Mouse (Mus musculus) adrenal gland, adult 18-20 months (tissue): ENCODE data around the gene Homer1. TPM values are rescaled to one million over a fixed set of nuclear protein-coding genes. Genes with fewer than 3 reads are reported as not detected.

Source experiments
- DNase-seq, 2 experiments: peaks; one replicate each; pipeline ENCODE4 v3.0.0; 2021 to 2022; ENCODE audit warnings: low spot score in 2 of 2
- total RNA-seq, 2 experiments: library from RNA; stranded (reverse); gene quantifications; 1 replicate in 1 of 2; 2 replicates in 1 of 2; pipeline ENCODE4 v1.2.3; 2021

Gene Homer1
- total RNA-seq, 2 experiments from 2014 or later: 52.7 to 66.7 TPM

DNA sequence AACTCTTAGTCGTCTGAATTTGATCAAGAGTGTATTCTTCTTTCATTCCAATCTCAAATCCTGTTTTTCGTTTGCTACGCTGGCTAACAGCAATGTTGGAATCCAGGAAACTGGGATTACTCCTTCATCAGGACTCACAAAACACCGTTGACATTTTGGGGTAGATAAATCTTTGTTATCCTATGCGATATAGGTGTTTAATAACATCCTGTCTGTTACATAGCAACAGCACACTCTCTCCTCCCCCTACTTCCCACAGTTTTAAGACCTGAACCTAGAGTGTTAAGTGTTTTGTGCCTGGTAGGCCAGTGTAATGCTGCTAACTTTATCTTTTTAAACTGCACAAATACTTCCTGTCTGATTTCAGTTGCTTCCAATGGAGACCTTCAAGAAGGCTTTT, 39.0 kb downstream of the Homer1 start:
- DNase-seq: no peak

DNA sequence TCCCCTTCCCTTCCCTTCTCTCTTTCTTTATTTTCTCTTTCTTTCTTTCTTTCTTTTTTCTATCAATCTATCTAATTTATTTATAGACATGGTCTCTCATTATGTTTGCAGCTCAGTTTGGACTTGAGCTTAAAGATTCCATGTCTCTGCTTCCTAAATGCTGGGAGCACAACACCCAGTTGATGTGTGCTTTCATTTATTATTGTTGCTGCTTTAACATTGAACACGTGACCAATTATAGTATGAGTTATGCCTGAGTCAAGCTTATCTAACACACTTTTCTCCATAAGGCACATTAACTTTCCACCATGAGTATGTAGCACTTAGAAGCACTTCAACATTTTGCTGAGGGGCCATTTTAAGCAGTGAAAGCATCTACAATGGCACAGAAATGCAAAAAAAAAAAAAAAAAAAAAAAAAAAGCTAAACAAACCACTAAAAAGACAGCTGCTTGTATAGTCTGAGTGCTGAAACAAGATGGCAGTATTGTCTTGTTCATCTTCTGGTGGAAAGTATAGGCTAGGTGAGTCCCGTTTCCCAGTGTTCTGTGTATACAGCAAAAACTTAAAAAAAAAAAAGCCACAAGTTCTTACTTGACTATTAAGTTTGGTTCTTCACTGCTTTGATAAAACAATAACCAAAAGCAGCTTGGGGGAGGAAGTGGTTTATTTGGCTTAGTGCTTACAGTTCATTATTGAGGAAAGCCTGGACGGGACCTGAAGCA, 41.3 kb downstream of the Homer1 start:
- DNase-seq: no peak

DNA sequence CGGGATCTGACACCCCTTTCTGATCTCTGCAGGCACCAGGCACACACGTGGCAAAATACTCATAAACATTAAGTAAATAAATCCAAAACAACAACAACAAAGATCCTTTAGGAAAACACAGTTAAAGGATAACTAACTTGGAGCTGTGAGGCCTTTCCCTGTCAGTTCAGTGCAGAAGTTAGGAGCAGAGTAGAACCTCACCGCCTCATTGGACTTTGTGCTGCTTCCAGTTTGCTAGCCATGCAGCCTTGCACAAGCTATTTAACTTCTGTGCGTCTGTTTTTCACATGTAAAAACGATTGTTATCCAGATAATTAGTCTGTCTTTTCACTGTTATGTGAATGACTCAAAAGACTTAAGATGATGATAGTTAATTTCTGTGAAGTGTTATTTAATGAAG, 43.2 kb downstream of the Homer1 start:
- no peak for DNase-seq

DNA sequence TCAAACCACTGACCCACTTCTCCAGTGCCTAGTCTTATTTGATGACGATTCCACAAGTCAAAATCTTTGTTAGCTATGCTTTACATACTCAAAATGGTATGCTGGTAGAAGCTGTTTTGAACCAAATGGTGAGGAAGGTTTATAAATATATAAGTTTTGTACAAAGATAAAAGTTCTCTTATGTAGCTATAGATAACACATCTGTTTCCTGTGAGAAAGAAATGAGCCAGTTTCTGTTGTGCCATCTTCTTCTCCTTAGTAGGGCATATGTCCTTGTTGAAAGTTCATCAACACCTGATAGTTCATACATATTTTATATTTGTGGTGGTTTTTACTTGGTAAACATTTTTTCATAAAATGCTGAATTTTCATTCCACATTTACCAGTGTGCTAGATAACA, 45.0 kb downstream of the Homer1 start:
- DNase-seq: no peak

DNA sequence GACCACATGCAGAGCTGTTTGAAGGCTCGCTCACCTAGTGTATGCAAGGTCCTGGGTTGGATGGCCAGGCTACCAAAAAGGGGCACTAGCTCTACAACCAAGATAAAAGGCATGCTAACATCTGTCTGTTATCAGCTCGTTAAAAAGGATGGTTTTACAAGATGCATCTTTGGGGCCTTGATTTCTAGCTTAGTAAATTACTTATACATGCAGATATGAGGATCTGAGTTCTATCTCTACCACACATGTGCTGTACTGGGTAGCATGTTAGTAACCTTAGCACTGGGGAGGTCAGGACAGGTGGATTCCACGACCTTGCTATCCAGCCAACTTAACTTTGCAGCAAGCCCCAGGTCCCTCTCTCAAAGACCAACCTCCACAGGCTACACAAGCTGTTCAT, 46.4 kb downstream of the Homer1 start:
- DNase-seq: no peak

DNA sequence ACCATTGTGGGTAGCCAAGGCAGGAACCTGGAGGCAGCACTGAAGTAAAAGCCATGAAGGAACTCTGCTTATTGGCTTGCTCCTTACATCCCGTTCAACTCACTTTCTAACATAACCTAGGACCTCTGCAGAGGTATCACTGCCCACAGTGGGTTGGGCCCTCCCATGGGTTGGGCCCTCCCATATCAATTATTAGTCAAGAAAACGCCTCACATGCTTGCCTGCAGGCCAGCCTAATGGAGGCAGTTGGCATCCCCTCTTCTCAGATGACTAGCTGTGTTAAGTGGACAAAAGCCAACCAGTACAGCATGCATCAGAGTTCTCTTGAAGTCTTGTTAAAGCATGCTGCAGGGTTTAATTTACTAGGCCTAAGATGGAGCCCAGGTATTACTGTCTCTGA, 52.6 kb downstream of the Homer1 start:
- no peak for DNase-seq

DNA sequence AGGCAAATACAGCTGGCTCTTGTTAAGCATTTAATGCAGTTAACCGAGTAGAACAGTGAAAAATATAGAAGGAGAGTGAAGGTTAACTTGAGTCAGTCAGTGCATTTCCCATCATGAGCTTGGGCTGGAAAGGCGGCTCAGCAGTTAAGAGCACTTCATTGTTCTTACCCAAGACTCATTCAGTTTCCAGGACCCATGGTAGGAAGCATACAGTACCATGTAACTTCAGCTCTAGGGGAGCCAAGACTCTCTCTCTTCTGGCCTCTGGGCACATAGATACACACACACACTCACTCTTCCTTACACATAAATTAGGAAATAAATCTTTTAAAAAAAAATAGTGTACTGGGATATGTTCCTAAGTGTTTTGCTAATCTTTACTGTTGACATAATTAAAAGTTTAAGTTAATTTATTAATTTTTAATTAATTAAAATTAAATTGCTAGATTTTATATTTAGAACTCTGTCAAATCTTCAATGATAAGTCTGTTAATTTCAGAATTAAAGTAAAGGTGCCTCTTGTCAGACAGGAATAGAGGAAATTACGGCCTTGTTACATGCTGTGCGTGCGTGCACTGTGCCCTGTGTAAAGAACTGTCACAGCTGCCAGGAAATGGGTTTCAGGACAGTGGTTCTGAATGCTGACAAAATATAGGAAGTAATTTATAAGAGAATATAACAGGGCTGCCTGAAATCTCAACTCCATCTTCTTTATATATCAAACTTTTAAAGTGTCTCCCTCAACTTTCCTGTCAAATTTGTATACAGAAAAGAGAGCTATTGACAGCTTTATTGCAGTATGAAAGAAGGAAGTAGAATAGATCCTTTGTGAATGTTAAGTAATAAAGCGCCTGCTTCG, 55.2 kb downstream of the Homer1 start:
- DNase-seq: no peak

DNA sequence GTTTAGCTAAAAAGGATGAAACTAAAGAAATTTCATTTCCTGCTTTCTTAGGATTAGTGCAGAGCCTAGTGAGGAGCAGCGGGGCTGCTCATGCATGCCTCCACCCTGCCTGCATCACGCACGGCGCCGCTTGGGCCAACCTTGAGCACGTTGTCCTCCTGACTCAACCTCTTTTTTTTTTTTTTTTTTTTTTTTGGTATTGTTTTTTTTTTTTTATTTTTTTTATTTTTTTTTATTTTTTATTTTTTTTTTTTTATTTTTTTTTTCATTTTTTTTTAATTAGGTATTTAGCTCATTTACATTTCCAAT, 55.8 kb downstream of the Homer1 start:
- DNase-seq: no peak

DNA sequence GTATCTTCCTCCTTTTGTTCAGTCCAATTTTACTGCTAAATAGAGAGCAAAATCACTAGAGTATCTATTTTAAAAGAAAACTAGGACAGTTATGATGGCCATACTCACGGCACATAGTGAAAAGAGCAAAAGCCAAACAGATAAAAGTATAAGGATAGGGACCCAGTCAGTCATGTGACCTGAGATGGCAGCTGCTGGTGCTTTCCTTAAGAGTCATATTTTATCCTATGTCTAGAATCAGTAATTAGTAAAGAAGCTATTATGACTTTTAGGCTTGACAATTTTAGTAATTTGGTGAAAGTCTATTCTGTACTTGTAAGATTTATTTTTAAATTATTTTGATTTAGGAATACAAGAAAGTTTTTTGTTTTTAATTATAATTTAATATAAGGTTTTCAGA, 59.1 kb downstream of the Homer1 start:
- DNase-seq: no peak

DNA sequence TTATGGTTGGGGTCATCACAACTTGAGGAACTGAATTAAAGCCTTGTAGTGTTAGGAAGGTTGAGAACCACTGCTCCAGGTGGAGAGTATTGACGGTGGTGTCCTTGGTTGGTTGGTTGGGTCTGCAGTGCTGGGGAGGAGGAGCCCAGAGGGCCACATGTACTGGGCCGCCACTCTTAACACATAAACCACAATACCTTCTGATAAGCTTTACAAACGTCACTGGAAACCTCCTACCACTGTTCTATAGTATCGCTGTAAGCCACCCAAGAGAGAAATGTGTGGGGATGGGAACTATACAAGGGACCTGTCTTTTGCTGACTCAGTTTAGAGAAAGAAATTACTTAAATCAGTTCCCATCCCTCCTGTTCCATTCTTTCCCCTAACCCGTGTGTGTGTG, 68.1 kb downstream of the Homer1 start:
- no peak for DNase-seq

DNA sequence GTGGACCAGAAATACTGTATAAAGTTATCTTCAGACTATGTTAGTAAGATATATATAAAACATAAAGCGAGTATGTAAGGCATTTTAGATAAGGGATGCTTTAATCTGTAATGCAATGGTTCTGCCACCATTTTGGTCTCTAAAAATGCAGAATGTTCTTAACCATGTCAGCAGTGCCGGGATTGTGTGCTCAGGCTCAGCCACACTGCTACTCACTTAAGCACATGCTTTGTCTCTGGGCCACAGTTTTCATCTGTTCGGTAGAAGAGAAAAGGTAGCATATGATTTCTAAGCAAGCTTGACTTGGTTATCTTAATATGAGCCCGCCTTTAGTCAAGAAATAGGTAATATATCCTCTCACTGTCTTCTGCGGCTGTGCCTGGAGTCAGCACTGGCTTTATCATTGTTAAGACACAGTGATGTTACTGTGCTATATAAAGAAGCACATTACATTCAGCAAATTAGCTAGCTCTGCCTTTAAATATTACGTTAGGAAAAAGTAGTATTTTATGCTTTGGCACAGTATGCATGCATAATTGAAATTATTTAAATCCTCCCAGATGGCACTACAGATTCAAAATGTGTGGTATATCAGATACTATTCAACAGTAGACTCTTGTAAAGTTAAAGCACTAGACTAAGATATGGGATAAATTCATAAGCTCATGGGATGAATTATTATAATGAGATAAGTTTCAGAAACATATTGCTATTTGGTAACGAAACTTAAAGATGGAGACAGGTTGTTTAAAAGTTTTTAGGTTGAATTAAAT, 69.6 kb downstream of the Homer1 start:
- DNase-seq: no peak

DNA sequence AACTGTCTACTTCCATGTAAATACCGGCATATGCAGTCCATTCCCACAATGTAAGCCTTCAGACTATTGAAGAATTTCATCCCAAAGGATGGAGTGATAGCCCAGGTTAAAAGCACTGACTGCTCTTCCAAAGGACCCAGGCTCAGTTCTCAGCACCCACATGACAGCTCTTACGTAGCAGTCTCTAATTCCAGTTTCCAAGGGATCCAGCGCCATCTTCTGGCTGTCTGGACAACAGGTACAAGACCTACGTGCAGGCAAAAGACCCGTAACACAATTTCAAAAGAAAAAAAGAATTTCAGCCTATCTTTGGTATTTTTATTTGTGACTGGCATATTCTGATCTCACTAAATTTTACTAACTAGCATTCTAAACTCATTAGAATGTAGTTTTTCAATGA, 75.0 kb downstream of the Homer1 start:
- DNase-seq: no peak

DNA sequence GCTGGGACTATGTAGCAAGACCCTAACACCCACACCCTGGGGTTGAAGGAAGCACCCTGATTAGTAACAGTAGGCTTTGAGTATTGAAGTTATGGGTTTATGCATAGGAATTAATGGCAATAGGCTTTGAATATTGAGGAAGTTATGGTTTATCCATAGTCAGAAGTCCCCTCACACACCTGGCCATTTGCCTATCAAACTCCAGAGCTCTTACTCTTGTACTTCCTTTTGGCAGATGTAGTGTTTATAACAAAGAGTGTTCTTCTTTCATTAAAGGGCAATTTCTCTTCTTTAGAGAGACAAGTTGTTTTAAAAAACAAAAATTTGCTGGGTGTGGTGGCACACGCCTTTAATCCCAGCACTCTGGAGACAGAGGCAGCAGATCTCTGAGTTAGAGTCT, 79.1 kb downstream of the Homer1 start:
- no peak for DNase-seq

DNA sequence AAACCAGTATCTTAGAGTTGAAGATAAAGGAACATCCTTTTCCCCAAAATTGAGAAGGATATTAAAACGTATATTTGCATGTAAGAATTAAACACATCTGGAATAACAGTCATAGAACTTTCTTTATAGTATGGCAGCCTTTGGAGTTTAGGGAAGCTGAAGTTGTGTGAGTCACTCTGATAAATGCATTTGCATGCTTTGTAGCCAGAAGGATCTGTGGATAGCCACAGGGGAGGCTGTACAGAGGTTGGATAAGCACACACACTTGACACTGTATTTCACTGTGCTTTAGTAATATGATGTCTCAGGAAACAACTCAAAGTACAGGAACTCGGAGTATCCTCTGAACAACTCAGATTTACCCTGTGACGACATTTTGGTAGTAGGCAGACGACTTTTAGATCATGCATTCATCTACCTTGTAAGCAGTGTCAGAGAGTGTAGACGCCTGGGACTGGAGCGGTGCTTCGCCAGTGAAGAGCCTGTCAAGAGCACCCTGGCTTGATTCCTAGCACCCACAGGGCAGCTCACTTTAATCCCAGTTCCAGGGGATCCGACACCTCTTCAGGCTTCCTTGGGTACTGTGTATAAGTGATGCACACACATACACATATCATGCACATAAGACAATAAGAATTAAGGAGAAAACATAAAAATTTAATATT, 81.1 kb downstream of the Homer1 start:
- DNase-seq: no peak

DNA sequence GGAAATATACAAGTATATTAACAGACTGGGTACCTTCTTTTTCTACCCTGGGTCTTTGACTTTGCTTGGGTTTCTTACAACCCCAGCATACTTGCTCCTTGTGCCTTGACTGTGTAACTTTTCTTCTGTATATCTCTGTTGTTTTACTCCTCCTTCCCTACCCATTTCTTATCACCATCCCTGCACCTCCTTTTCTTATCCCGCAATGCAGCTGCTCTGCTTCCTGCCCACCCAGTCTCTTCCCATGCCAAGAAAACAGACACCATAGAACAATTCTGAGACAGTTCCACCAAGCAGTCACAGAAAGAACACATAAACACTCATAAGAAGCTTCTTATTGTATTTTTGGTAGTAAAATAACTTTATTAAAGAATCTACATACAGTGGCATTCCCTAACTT, 81.9 kb downstream of the Homer1 start:
- DNase-seq: no peak

DNA sequence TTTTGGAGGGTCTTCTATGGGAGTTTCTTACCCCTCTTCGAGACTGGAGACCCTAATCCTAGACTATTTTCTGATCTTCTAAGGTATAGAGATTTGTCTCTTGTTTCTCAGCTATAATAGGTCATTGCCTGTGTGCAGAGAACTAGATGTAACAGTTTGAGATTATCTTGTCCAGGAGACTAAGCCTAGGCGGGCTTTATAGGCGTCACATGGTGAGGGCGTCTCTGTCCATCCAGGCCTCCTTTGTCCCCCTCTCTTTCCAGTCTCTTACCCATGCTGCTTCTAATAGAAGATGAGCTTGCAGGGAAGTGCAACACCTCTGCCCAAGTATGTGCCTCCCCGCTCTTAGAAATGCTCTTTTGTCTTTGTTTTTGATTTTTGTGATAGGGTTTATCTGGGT, 83.7 kb downstream of the Homer1 start:
- DNase-seq: no peak

DNA sequence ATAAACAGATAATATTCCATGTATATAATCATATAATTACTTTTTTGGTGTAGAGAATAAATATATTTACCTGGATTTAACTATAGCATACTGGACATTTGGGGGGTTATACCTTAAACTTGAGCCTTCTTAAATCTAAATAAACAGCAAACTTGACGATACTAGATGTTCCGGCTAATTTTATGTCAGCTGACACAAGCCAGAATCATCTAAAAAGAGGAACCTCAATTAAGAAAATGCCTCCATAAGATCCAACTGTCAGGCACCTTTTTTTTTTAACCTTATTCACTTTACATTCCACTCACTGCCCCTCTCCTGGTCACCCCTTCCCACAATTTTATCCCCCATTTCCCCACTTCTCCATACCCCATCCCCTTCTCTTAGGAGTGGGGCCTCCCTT, 84.2 kb downstream of the Homer1 start:
- no peak for DNase-seq

DNA sequence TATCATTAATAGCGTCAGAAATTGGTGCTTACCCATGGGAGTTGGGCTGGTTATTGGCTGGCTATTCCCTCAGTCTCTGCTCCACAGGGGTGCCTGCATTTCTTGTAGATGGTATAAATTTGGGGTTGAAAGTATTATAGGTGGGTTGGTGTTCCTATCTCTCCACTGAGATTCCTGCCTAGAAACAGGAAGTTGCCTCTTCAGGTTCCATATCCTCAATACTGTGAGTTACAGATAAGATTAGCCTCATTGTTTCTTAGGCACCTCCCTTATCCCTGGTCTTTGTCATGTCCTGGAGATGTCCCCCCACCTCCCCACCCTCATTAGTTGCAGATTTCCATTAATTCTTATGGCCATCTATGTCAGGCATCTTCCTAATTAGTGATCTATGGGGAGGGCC, 85.0 kb downstream of the Homer1 start:
- DNase-seq: no peak

DNA sequence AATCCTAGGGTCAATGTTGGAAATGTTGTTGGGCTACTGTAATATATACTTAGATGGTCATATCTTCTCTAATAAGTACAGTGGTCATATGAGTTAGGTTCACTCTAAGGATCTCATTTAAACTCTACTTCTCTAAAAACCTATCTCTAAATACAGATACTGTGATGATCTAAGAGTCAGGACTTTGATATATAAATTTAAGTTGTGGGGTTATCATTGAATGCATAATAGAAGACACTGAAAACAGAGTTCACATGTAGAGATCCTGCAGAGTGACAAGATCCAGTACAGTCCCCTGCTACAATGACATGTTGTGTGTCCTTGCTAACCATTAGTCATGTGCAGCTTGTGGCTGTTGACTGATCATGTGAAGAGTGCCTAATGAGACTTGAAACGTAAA, 85.7 kb downstream of the Homer1 start:
- DNase-seq: no peak

DNA sequence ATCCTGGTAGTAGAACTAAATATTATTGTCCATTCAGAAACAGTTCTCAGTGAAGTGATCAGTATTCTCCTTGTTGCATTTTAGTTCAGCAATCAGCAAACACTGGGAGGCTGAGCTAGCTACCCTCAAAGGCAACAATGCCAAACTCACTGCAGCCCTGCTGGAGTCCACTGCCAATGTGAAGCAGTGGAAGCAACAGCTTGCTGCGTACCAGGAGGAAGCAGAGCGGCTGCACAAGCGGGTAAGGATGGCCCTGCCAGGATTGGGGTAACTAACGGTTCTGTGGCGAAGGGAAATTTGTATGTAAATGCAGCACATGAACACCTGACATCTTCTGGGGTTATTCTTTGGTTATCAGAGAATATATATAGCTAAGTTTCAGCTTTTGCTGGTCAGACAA, 88.0 kb downstream of the Homer1 start:
- no peak for DNase-seq

DNA sequence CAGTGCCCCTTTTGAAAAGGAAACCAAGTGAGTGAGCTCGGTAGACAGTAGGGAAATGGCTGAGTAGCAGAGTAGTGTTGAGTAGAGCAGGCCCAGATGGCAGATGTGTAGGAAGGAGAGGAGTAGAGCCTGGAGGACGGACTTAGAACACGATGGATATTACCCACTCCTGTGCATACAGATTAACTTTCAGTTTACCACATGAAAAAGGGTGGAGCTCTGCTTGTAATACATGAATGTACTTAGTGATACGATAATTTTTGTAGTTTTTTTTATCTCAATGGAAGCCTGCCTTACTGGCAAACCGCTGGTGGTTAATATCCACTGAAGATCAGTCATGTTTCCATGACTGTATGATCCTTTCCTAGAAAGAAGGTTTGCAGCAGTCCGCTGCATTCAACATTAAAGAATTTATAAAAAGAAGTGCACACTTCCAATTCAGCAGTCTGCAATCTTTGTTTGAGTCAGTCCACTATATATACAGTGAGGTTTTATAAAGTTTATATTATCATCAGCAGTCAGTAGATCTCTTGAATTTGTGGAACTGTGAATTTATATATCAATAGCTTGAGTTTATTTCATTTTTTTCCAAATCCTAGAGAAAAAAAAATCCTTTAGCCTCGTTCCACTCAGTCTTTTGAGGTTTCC, 89.3 kb downstream of the Homer1 start:
- DNase-seq: no peak
